21 mouse cellular contexts compared by ENCODE assay signal in the genomic region with DNA sequence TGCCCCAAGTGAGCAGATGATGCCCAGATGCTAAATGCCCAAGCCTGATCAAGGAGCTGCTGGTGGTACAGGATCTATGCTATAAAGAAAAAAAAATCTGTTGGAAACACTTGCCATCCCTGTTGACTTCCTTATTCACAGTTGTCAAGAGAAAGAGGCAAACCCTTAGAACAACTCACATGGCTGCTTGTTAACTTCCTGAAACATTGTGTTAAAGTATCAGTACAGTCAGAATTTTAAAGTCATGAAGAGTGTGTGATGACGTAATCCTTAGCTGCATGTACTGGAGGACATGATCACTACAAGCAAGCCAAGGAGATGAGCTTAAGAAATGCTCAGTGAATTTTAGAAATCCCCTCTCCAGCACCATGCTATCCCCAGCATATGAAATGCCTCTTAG. TPM values are rescaled to one million over a fixed set of nuclear protein-coding genes. Genes with fewer than 3 reads are reported as not detected.
DNase-seq lines count a peak whose midpoint lies in the region; ATAC-seq lines count a peak whose summit lies in the region.
"Had no signal": no experiment of that assay in that cellular context is flagged by ENCODE, and none has a peak within 500 bp of the region (broad histone marks: within the 10 kb centered on the region; RNA-seq: fewer than 3 reads in every experiment).

No protein-coding gene starts in this region.

- peak; percentile 21; the same call in 1 of the 2 replicates for ATAC-seq in frontal cortex, adult (ENCODE audit: low TSS enrichment)
- ATAC-seq in liver, embryonic 15.5 days (ENCODE audit: insufficient read depth): no peak
- ATAC-seq in liver, embryonic 11.5 days (replicated peaks; ENCODE audit: low FRiP score): no peak
- no peak for ATAC-seq in liver, embryonic 16.5 days (ENCODE audit: low read depth)
- ATAC-seq in monocyte, adult 5-6 weeks (replicated peaks; ENCODE audit: insufficient number of reproducible peaks, low FRiP score, low TSS enrichment, poor library complexity, severe bottlenecking): peak; percentile 53; the same call in 1 of the 2 replicates
- ATAC-seq: forebrain, embryonic 14.5 days; hindbrain, postnatal 0 days had no signal

- H3K27ac ChIP-seq in liver, embryonic 15.5 days (replicated peaks): 0 out of 2 replicates have a peak overlapping the region, but pooled peaks have one; percentile 48
- no peak overlapping the region for H3K27ac ChIP-seq in liver, embryonic 11.5 days (ENCODE audit: low read depth, low read length)
- 0 out of 2 replicates have a peak overlapping the region, but pooled peaks have one; percentile 8 for H3K27ac ChIP-seq in liver, embryonic 16.5 days (ENCODE audit: low read length)
- H3K27ac ChIP-seq: embryonic facial prominence, embryonic 10.5 days; forebrain, embryonic 10.5 days; heart, embryonic 13.5 days; hindbrain, embryonic 13.5 days; hindbrain, postnatal 0 days had no signal

- WGBS in liver, embryonic 15.5 days (ENCODE audit: insufficient replicate concordance): 79% methylated on average over 1 of the region's 1 CpGs
- 89% methylated on average over 1 of the region's 1 CpGs for WGBS in liver, embryonic 11.5 days
- WGBS in liver, embryonic 16.5 days (ENCODE audit: insufficient replicate concordance): 84% methylated on average over 1 of the region's 1 CpGs

- no peak for DNase-seq in frontal cortex, postnatal 10 days (ENCODE audit: low spot score in 2 of 2)
- no peak for DNase-seq in liver, embryonic 11.5 days (ENCODE audit: low spot score)
- DNase-seq in cerebellum, adult 18-20 months: no peak
- DNase-seq in urinary bladder, postnatal 10 days (ENCODE audit: low spot score): no peak
- DNase-seq: adrenal gland, adult 8-10 months; cerebellum, adult 11-12 months; cerebellum, adult 9-11 months; cerebellum, postnatal 36 days; gastrocnemius, postnatal 10 days; heart, postnatal 36 days had no signal

- H3K4me1 ChIP-seq in liver, embryonic 15.5 days (replicated peaks): peaks cover 24% of the 10 kb centered on the region
- no peaks in the 10 kb centered on the region; the same call in none of the 2 replicates for H3K4me1 ChIP-seq in liver, embryonic 11.5 days (replicated peaks; ENCODE audit: control insufficient read depth, insufficient read depth, low read length)
- peaks cover 5% of the 10 kb centered on the region for H3K4me1 ChIP-seq in liver, embryonic 16.5 days (ENCODE audit: control insufficient read depth, low read depth, low read length)
- H3K4me1 ChIP-seq: embryonic facial prominence, embryonic 10.5 days; forebrain, embryonic 10.5 days; heart, embryonic 13.5 days; hindbrain, embryonic 13.5 days had no signal

- peaks cover 60% of the 10 kb centered on the region for H3K36me3 ChIP-seq in liver, embryonic 15.5 days (replicated peaks)
- H3K36me3 ChIP-seq in liver, embryonic 11.5 days (ENCODE audit: control insufficient read depth, insufficient read depth, low read length): peaks cover 3% of the 10 kb centered on the region
- H3K36me3 ChIP-seq in liver, embryonic 16.5 days (ENCODE audit: control insufficient read depth, insufficient read depth): peaks cover 14% of the 10 kb centered on the region

- no peak overlapping the region for H3K9ac ChIP-seq in liver, embryonic 15.5 days
- no peak overlapping the region for H3K9ac ChIP-seq in liver, embryonic 11.5 days (ENCODE audit: low read depth, low read length)
- no peak overlapping the region for H3K9ac ChIP-seq in liver, embryonic 16.5 days (ENCODE audit: low read depth, low read length)
- H3K9ac ChIP-seq: heart, embryonic 13.5 days; hindbrain, embryonic 13.5 days had no signal

- H3K4me3 ChIP-seq in liver, embryonic 15.5 days (replicated peaks): no peak overlapping the region
- no peak overlapping the region for H3K4me3 ChIP-seq in liver, embryonic 11.5 days (ENCODE audit: low read depth, low read length)
- no peak overlapping the region for H3K4me3 ChIP-seq in liver, embryonic 16.5 days (ENCODE audit: low read depth, low read length)
- H3K4me3 ChIP-seq: embryonic facial prominence, embryonic 10.5 days; erythroblast, embryonic 14.5 days; forebrain, embryonic 10.5 days; heart, embryonic 13.5 days; hindbrain, embryonic 13.5 days had no signal

- H3K9me3 ChIP-seq in liver, embryonic 15.5 days (replicated peaks): no peaks in the 10 kb centered on the region
- no peaks in the 10 kb centered on the region for H3K9me3 ChIP-seq in liver, embryonic 11.5 days (ENCODE audit: control insufficient read depth, low read length)
- no peaks in the 10 kb centered on the region for H3K9me3 ChIP-seq in liver, embryonic 16.5 days (replicated peaks; ENCODE audit: control insufficient read depth, low read length)
- H3K9me3 ChIP-seq: embryonic facial prominence, embryonic 10.5 days; forebrain, embryonic 10.5 days; heart, embryonic 13.5 days; hindbrain, embryonic 13.5 days had no signal

- no peaks in the 10 kb centered on the region for H3K27me3 ChIP-seq in liver, embryonic 15.5 days
- H3K27me3 ChIP-seq in liver, embryonic 11.5 days (replicated peaks; ENCODE audit: control insufficient read depth, insufficient read depth, low read length): no peaks in the 10 kb centered on the region
- H3K27me3 ChIP-seq in liver, embryonic 16.5 days (ENCODE audit: control insufficient read depth, insufficient read depth, low read depth, low read length): no peaks in the 10 kb centered on the region
- H3K27me3 ChIP-seq: heart, embryonic 13.5 days; hindbrain, embryonic 13.5 days had no signal

- no peak overlapping the region for H3K4me2 ChIP-seq in liver, embryonic 15.5 days
- H3K4me2 ChIP-seq in liver, embryonic 11.5 days: no peak overlapping the region
- H3K4me2 ChIP-seq in liver, embryonic 16.5 days (ENCODE audit: low read depth, low read length): no peak overlapping the region
- H3K4me2 ChIP-seq: heart, embryonic 13.5 days; hindbrain, embryonic 13.5 days had no signal

RNA-seq across cellular contexts. Expression of gene Vopp1, which starts 51.2 kb away (rescaled TPM):
- polyA plus RNA-seq in liver, embryonic 15.5 days (2015; fragmentation: Nextera tagmentation; extraction: Ambion mirVana): 56.8 and 62.9 TPM in 2 replicates
- polyA plus RNA-seq in liver, embryonic 11.5 days (2014; fragmentation: Nextera tagmentation; extraction: Ambion mirVana): 23.8 and 24.3 TPM in 2 replicates
- 58.2 and 62.5 TPM in 2 replicates for polyA plus RNA-seq in liver, embryonic 16.5 days (2015; fragmentation: Nextera tagmentation; extraction: Ambion mirVana)
- 79.4 to 117 TPM (median 88.8 TPM) in 3 replicates for total RNA-seq in monocyte, adult 5-6 weeks (2017)

Comparison
In these comparisons a context has a peak if more than half of its experiments do, and no peak if none do; other contexts are left out.
1. ATAC-seq: peak in frontal cortex, adult (single experiment) and monocyte, adult 5-6 weeks (single experiment); none in liver, embryonic 15.5 days (single experiment), liver, embryonic 11.5 days (single experiment) and liver, embryonic 16.5 days (single experiment).